Mouse (Mus musculus): ENCODE measurements around the gene Lrrc4c. TPM values are rescaled to one million over a fixed set of nuclear protein-coding genes. Genes with fewer than 3 reads are reported as not detected.

Lrrc4c gene
- total RNA-seq, 1 experiment = 0.09 TPM

GRCm38 (mm10) chr2:97652711-97653110 is 1334.7 kb downstream of the Lrrc4c start:
- Histone ChIP-seq H3K9ac (ENCODE audit: insufficient read depth, low read depth, low read length, poor library complexity, severe bottlenecking) (no peak overlapping the region), H3K4me1 (ENCODE audit: control insufficient read depth in 2 of 2, insufficient read depth in 2 of 2, low read length in 2 of 2, poor library complexity in 1 of 2) (no peaks in the 10 kb centered on the region), H3K4me3 (ENCODE audit: insufficient read depth in 1 of 2, low read depth in 1 of 2, low read length in 2 of 2, poor library complexity in 1 of 2, severe bottlenecking in 1 of 2) (no peak overlapping the region), H3K27ac (ENCODE audit: insufficient read depth, low read depth, low read length, poor library complexity, severe bottlenecking) (no peak overlapping the region), H3K9me3 (ENCODE audit: control insufficient read depth, insufficient read depth, low read depth, low read length) (no peaks in the 10 kb centered on the region), H3K36me3 (ENCODE audit: control insufficient read depth, insufficient read depth, low read length, poor library complexity, severe bottlenecking) (no peaks in the 10 kb centered on the region)
- DNase-seq (ENCODE audit: low read depth, low spot score) = no peak
- TF ChIP-seq CHD2 (IDR thresholded peaks at IDR 0.05; ENCODE audit: low read depth, low read length) (no peak), ZNF384 (IDR thresholded peaks at IDR 0.05; ENCODE audit: low read depth, low read length) (no peak), MAFK (IDR thresholded peaks at IDR 0.05; ENCODE audit: insufficient read depth, low read depth, low read length) (no peak), ZC3H11A (IDR thresholded peaks at IDR 0.05; ENCODE audit: borderline replicate concordance, low read depth, low read length) (no peak), HCFC1 (IDR thresholded peaks at IDR 0.05; ENCODE audit: borderline replicate concordance, insufficient read depth, low read length) (no peak)
- in situ Hi-C loops (cut with MboI; ENCODE audit: low sequenced_read_pairs in 2 of 2, unreplicated experiment in 2 of 2) = no loop called here

Measured in ES-E14 (cell line).